Mouse (Mus musculus): Measurements from ENCODE around the gene Dnajc22.

Dnajc22 gene

GRCm38 (mm10) chr15:99087253-99088075 lies 5.5 kb upstream of the Dnajc22 start, which contains the start of gene C1ql4:
C1ql4 (minus strand) TSS chr15:99087817.
- DNase-seq (ENCODE audit: low read depth, low spot score): peak; percentile 66

- peak; percentile 84 for DNase-seq (ENCODE audit: low read depth, low spot score)
These were observed 4.7 kb upstream of the Dnajc22 start for GRCm38 (mm10) chr15:99088292-99088691.

- no peak for DNase-seq (ENCODE audit: low read depth, low spot score)
These were observed 3.9 kb upstream of the Dnajc22 start for GRCm38 (mm10) chr15:99089069-99089468.

GRCm38 (mm10) chr15:99093291-99094258 lies 605 bp downstream of the Dnajc22 start:
- peak; percentile 89 for DNase-seq (ENCODE audit: low read depth, low spot score)

GRCm38 (mm10) chr15:99094631-99095270 lies 1.8 kb downstream of the Dnajc22 start:
- peak; percentile 73 for DNase-seq (ENCODE audit: low read depth, low spot score)

- DNase-seq (ENCODE audit: low read depth, low spot score): no peak
These were observed 2.4 kb downstream of the Dnajc22 start for GRCm38 (mm10) chr15:99095356-99095755.

GRCm38 (mm10) chr15:99096061-99096793 lies 3.3 kb downstream of the Dnajc22 start:
- DNase-seq (ENCODE audit: low read depth, low spot score): no peak

- peak; percentile 49 for DNase-seq (ENCODE audit: low read depth, low spot score)
These were observed 4.0 kb downstream of the Dnajc22 start for GRCm38 (mm10) chr15:99096831-99097500.

GRCm38 (mm10) chr15:99097840-99098492 lies 5.0 kb downstream of the Dnajc22 start:
- no peak for DNase-seq (ENCODE audit: low read depth, low spot score)

- DNase-seq (ENCODE audit: low read depth, low spot score): peak; percentile 50
These were observed 5.5 kb downstream of the Dnajc22 start for GRCm38 (mm10) chr15:99098493-99098861.

- DNase-seq (ENCODE audit: low read depth, low spot score): peak; percentile 80
These were observed 6.2 kb downstream of the Dnajc22 start for GRCm38 (mm10) chr15:99099139-99099556.

GRCm38 (mm10) chr15:99099984-99100383 lies 7.0 kb downstream of the Dnajc22 start:
- peak; percentile 63 for DNase-seq (ENCODE audit: low read depth, low spot score)

GRCm38 (mm10) chr15:99105238-99105637 lies 12.3 kb downstream of the Dnajc22 start:
- no peak for DNase-seq (ENCODE audit: low read depth, low spot score)

GRCm38 (mm10) chr15:99107866-99108265 lies 14.9 kb downstream of the Dnajc22 start:
- no peak for DNase-seq (ENCODE audit: low read depth, low spot score)

- DNase-seq (ENCODE audit: low read depth, low spot score): no peak
These were observed 18.2 kb downstream of the Dnajc22 start for GRCm38 (mm10) chr15:99111139-99111538.

- no peak for DNase-seq (ENCODE audit: low read depth, low spot score)
These were observed 18.8 kb downstream of the Dnajc22 start for GRCm38 (mm10) chr15:99111809-99112208.

- no peak for DNase-seq (ENCODE audit: low read depth, low spot score)
These were observed 19.9 kb downstream of the Dnajc22 start for GRCm38 (mm10) chr15:99112843-99113395.

GRCm38 (mm10) chr15:99113396-99113975 lies 20.5 kb downstream of the Dnajc22 start:
- DNase-seq (ENCODE audit: low read depth, low spot score): peak; percentile 92

Measured in ES-CJ7 (cell line).